Mouse (Mus musculus) heart, embryonic 10.5 days (tissue): ENCODE measurements around the gene Tut4. TPM values are rescaled to one million over a fixed set of nuclear protein-coding genes. Genes with fewer than 3 reads are reported as not detected.
A peak's percentile ranks its signal among the peaks of the same experiment; 100 is the strongest.

Source experiments
- DNase-seq: peaks from one replicate; pipeline ENCODE4 v3.0.0-alpha.2; 2017; ENCODE audit warnings: low spot score
- H3K27ac ChIP-seq: fragments of 300-500 bp; sonication (generic); 2 replicates; pipeline ENCODE4 v1.5.1; 2016; ENCODE audit warnings: mild to moderate bottlenecking
- H3K27me3 ChIP-seq: fragments of 300-500 bp; sonication (generic); 2 replicates; pipeline ENCODE4 v1.6.1; 2016; ENCODE audit warnings: mild to moderate bottlenecking; ENCODE audit not compliant: poor library complexity, insufficient read depth, severe bottlenecking
- H3K36me3 ChIP-seq: fragments of 300-500 bp; sonication (generic); 2 replicates; pipeline ENCODE4 v1.6.1; 2016; ENCODE audit warnings: mild to moderate bottlenecking, moderate library complexity
- H3K4me1 ChIP-seq: fragments of 300-500 bp; sonication (generic); 2 replicates; pipeline ENCODE4 v1.6.1; 2016; ENCODE audit warnings: mild to moderate bottlenecking
- H3K4me3 ChIP-seq: fragments of 300-500 bp; sonication (generic); 2 replicates; pipeline ENCODE4 v1.5.1; 2016; ENCODE audit warnings: mild to moderate bottlenecking, moderate library complexity
- H3K9me3 ChIP-seq: fragments of 300-500 bp; sonication (generic); 2 replicates; pipeline ENCODE4 v1.6.1; 2016; ENCODE audit warnings: mild to moderate bottlenecking, moderate library complexity
- WGBS: fragments of 180-500 bp; shearing (Covaris S2); methylation state at CpG from one replicate; pipeline ENCODE4 v1.1.7; 2016; 5-methylcytosine and 5-hydroxymethylcytosine counted together
- polyA plus RNA-seq: library from polyadenylated mRNA; unstranded; fragments of >200 nt; fragmentation: Nextera tagmentation; extraction: Ambion mirVana; gene quantifications from 2 replicates; pipeline ENCODE4 v1.2.1, GENCODE M21; 2016

Gene Tut4
- polyA plus RNA-seq, 1 experiment from 2014 or later = 79.6 TPM

- no peak overlapping the region for H3K4me3 ChIP-seq
- DNase-seq = peak; percentile 72
- no peak overlapping the region; the same call in 1 of the 2 replicates for H3K27ac ChIP-seq
- H3K36me3 ChIP-seq = no peaks in the 10 kb centered on the region
- peaks cover 8% of the 10 kb centered on the region; the same call in 1 of the 2 replicates for H3K4me1 ChIP-seq
- no peaks in the 10 kb centered on the region for H3K9me3 ChIP-seq
- H3K27me3 ChIP-seq = no peaks in the 10 kb centered on the region
- WGBS = 18% methylated on average over 7 of the region's 7 CpGs
Observed at GRCm38 (mm10) chr4:108448091-108448490, 11.1 kb upstream of the Tut4 start.

GRCm38 (mm10) chr4:108456028-108456427 is 3.2 kb upstream of the Tut4 start:
- H3K36me3 ChIP-seq = no peaks in the 10 kb centered on the region
- H3K4me3 ChIP-seq = no peak overlapping the region
- DNase-seq = no peak
- no peaks in the 10 kb centered on the region for H3K9me3 ChIP-seq
- peaks cover 12% of the 10 kb centered on the region for H3K4me1 ChIP-seq
- H3K27me3 ChIP-seq = no peaks in the 10 kb centered on the region
- H3K27ac ChIP-seq = no peak overlapping the region
- 64% methylated on average over 2 of the region's 2 CpGs for WGBS

- Histone ChIP-seq H3K27ac (peak overlapping the region; percentile 97), H3K4me1 (peaks cover 12% of the 10 kb centered on the region), H3K36me3 (peaks cover 13% of the 10 kb centered on the region), H3K4me3 (peak overlapping the region; percentile 100), H3K9me3 (no peaks in the 10 kb centered on the region), H3K27me3 (no peaks in the 10 kb centered on the region)
- 32% methylated on average over 5 of the region's 5 CpGs for WGBS
- no peak for DNase-seq
Observed at GRCm38 (mm10) chr4:108458201-108458741, 955 bp upstream of the Tut4 start.

- 0% methylated on average over 46 of the region's 59 CpGs for WGBS
- no peaks in the 10 kb centered on the region for H3K9me3 ChIP-seq
- DNase-seq = peak; percentile 80
- H3K4me1 ChIP-seq = peaks cover 12% of the 10 kb centered on the region
- peaks cover 13% of the 10 kb centered on the region for H3K36me3 ChIP-seq
- peak overlapping the region; percentile 97 for H3K27ac ChIP-seq
- peak overlapping the region; percentile 100 for H3K4me3 ChIP-seq
- H3K27me3 ChIP-seq = no peaks in the 10 kb centered on the region
Observed at GRCm38 (mm10) chr4:108460156-108460923, 1.1 kb downstream of the Tut4 start.

DNA sequence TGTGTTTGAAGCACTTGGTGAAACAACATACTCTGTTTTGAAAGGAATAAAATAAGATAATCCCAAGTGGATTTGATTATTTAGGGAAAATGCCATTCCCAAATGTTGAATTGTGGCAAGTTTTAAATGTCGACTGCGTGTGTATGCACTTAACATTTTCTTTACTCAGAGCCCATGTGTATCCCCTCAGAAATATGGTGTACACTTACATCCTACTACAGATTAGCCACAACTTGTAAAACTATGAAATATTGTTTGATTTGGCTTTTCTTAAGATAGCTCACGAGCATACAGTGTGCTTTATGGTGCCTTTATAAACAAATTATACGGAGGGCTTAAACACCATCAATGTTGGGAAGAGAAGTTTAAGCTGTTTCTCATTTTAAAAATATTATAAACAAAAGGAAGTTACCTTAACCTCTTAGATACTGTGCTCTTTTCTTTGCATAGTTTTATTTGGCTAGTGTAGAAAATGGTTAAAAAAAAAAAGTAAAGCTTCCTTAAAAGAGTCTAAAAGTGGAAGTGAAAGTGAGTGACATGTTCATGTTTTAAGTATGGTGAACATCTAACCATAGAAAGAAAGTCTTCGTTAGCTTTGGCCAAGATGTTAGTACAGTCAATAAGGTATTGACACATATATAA is 2.2 kb downstream of the Tut4 start:
- DNase-seq = no peak
- Histone ChIP-seq H3K27me3 (no peaks in the 10 kb centered on the region), H3K4me3 (peak overlapping the region; percentile 100), H3K9me3 (no peaks in the 10 kb centered on the region), H3K27ac (no peak overlapping the region), H3K36me3 (peaks cover 23% of the 10 kb centered on the region), H3K4me1 (peaks cover 12% of the 10 kb centered on the region)
- WGBS = 71% methylated on average over 5 of the region's 5 CpGs

- no peak for DNase-seq
- Histone ChIP-seq H3K4me1 (no peaks in the 10 kb centered on the region), H3K9me3 (no peaks in the 10 kb centered on the region), H3K27me3 (no peaks in the 10 kb centered on the region), H3K4me3 (no peak overlapping the region), H3K27ac (no peak overlapping the region), H3K36me3 (peaks cover 11% of the 10 kb centered on the region)
- WGBS = 87% methylated on average over 2 of the region's 2 CpGs
Observed at GRCm38 (mm10) chr4:108473586-108473985, 14.4 kb downstream of the Tut4 start.

DNA sequence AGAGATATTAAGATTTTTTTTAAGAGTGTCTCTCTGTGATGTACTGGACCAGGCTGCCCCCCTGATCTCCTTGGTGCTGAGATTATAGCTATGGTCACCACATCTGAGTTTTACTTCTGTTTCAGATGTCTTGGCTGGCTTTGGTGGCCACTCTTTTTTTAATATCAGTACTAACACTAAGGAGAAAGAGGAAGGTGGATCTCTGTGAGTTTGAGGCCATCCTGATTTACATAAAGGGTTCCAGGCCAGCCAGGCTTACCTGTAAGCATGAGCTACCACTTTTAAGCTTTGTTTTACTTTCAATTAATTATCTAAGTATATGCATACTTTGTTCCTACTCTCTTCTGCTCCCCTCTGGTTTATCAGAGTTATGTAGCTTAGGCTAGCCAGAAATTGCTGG is 23.6 kb downstream of the Tut4 start:
- no peaks in the 10 kb centered on the region for H3K4me1 ChIP-seq
- DNase-seq = no peak
- H3K27ac ChIP-seq = no peak overlapping the region
- no peaks in the 10 kb centered on the region for H3K9me3 ChIP-seq
- H3K27me3 ChIP-seq = no peaks in the 10 kb centered on the region
- H3K36me3 ChIP-seq = peaks cover 59% of the 10 kb centered on the region
- no peak overlapping the region for H3K4me3 ChIP-seq

DNA sequence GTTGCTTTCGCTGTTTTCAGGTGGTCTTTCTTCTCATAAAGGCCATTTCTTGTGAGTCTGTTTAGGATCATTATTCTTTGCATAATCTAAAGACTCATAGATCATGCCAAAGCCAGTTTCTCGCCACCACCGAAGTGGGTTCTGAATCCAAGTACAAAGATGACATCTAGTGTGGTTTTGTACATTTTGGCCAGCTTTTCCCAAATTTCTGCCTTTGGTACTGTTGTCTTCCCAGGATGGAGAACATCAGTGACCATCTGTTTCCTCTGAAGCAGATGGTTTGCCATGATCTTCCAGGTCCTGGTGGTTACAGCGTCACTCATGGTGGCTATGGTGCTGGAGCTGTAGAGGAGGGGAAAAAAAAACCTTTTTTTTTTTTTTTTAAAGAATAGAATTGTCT is 25.0 kb downstream of the Tut4 start:
- DNase-seq = no peak
- Histone ChIP-seq H3K4me3 (no peak overlapping the region), H3K36me3 (peaks cover 61% of the 10 kb centered on the region), H3K27me3 (no peaks in the 10 kb centered on the region), H3K27ac (no peak overlapping the region), H3K9me3 (no peaks in the 10 kb centered on the region), H3K4me1 (no peaks in the 10 kb centered on the region)
- 92% methylated on average over 4 of the region's 4 CpGs for WGBS

GRCm38 (mm10) chr4:108503023-108503422 is 43.8 kb downstream of the Tut4 start:
- Histone ChIP-seq H3K4me1 (no peaks in the 10 kb centered on the region), H3K4me3 (no peak overlapping the region), H3K36me3 (peaks cover 70% of the 10 kb centered on the region), H3K27ac (no peak overlapping the region), H3K9me3 (no peaks in the 10 kb centered on the region), H3K27me3 (no peaks in the 10 kb centered on the region)
- no peak for DNase-seq
- 76% methylated on average over 2 of the region's 2 CpGs for WGBS

GRCm38 (mm10) chr4:108539701-108540100 is 80.5 kb downstream of the Tut4 start:
- no peaks in the 10 kb centered on the region for H3K9me3 ChIP-seq
- H3K4me1 ChIP-seq = no peaks in the 10 kb centered on the region
- no peak for DNase-seq

DNA sequence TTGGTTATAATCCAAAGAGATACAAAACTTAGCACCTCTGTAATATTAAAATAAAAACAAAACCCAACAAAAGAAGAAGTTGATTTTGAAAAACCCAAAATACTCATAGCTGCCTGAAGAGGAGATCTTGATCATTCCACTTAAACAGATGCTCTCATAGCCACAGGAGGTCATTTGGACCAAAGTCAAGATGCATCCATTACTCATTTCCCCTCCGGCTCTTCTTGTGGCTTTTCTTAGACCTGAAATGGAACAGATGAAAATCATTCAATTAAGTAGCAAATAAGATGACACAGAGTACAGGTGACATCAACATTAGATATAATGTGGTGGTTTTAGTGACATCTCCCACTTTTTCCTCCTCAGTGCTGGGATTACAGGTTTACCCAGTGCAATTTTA is 105.8 kb downstream of the Tut4 start:
- no peaks in the 10 kb centered on the region for H3K27me3 ChIP-seq
- no peaks in the 10 kb centered on the region for H3K4me1 ChIP-seq
- no peak overlapping the region for H3K4me3 ChIP-seq
- DNase-seq = no peak
- H3K36me3 ChIP-seq = peaks cover 97% of the 10 kb centered on the region
- H3K27ac ChIP-seq = no peak overlapping the region
- 89% methylated on average over 1 of the region's 1 CpGs for WGBS
- H3K9me3 ChIP-seq = no peaks in the 10 kb centered on the region

More at GRCm38 (mm10) chr4:108539701-108540100, 80.5 kb downstream of the Tut4 start:
- Histone ChIP-seq H3K27ac (no peak overlapping the region), H3K27me3 (no peaks in the 10 kb centered on the region), H3K4me3 (no peak overlapping the region), H3K36me3 (peaks cover 30% of the 10 kb centered on the region)
- 95% methylated on average over 2 of the region's 2 CpGs for WGBS

DNA sequence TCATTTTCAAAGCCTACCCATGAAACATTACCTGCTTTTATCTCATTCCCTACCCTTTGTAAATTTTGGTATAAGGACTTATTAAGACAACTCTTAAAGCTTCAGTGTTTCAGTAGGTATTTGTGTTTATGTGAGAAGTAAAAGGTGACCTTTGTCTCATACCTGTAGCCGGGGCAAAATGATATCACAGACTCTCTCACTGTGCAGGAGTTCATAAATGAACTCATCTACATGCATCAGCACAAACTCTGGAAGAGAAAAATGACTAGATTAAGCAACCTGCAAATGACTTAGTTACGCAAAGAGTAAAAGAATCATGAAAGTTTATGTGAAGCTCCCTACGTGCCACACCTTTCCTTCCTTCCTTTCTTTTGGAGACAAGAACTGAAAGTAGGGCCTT is 113.4 kb downstream of the Tut4 start:
- DNase-seq = no peak
- peaks cover 5% of the 10 kb centered on the region; the same call in 1 of the 2 replicates for H3K4me1 ChIP-seq
- no peaks in the 10 kb centered on the region for H3K27me3 ChIP-seq
- no peak overlapping the region for H3K4me3 ChIP-seq
- H3K36me3 ChIP-seq = peaks cover 78% of the 10 kb centered on the region
- 96% methylated on average over 3 of the region's 3 CpGs for WGBS
- no peak overlapping the region for H3K27ac ChIP-seq
- H3K9me3 ChIP-seq = no peaks in the 10 kb centered on the region
